Mouse (Mus musculus): ENCODE data around the gene Asb11. TPM values are rescaled to one million over a fixed set of nuclear protein-coding genes. Genes with fewer than 3 reads are reported as not detected.
A peak's percentile ranks its signal among the peaks of the same experiment; 100 is the strongest.

Asb11 gene
- total and polyA plus RNA-seq, 2 experiments from 2014 or later, result not detected

- TF ChIP-seq CTCF (IDR thresholded peaks at IDR 0.05), result no peak
- 77% methylated on average over 1 of the region's 1 CpGs for WGBS
- H3K4me3 ChIP-seq (ENCODE audit: low read depth, low read length), result no peak overlapping the region
- no peak overlapping the region for H3K9ac ChIP-seq (replicated peaks; ENCODE audit: low read length, poor library complexity, severe bottlenecking)
- no peak overlapping the region for H3K4me2 ChIP-seq (ENCODE audit: low read depth, low read length, poor library complexity, severe bottlenecking)
- no peak overlapping the region for H3K27ac ChIP-seq (ENCODE audit: low read depth, low read length)
- H3K36me3 ChIP-seq (ENCODE audit: insufficient read depth, low read length), result no peaks in the 10 kb centered on the region
- no peak for DNase-seq (ENCODE audit: low spot score)
- H3K4me1 ChIP-seq (ENCODE audit: insufficient read depth, low read length), result no peaks in the 10 kb centered on the region
- no peak for ATAC-seq (ENCODE audit: low FRiP score)
- no peaks in the 10 kb centered on the region for H3K27me3 ChIP-seq (ENCODE audit: insufficient read depth, low read length)
- H3K9me3 ChIP-seq (ENCODE audit: low read length), result no peaks in the 10 kb centered on the region
Observed at GRCm38 (mm10) chrX:164410562-164410961, 26.2 kb upstream of the Asb11 start.

- H3K4me2 ChIP-seq (ENCODE audit: low read depth, low read length, poor library complexity, severe bottlenecking), result no peak overlapping the region
- H3K9ac ChIP-seq (replicated peaks; ENCODE audit: low read length, poor library complexity, severe bottlenecking), result no peak overlapping the region
- no peaks in the 10 kb centered on the region for H3K4me1 ChIP-seq (ENCODE audit: insufficient read depth, low read length)
- no peak for TF ChIP-seq CTCF (IDR thresholded peaks at IDR 0.05)
- 89% methylated on average over 2 of the region's 2 CpGs for WGBS
- no peaks in the 10 kb centered on the region for H3K9me3 ChIP-seq (ENCODE audit: low read length)
- no peak for DNase-seq (ENCODE audit: low spot score)
- no peaks in the 10 kb centered on the region for H3K36me3 ChIP-seq (ENCODE audit: insufficient read depth, low read length)
- no peak overlapping the region for H3K27ac ChIP-seq (ENCODE audit: low read depth, low read length)
- no peak overlapping the region for H3K4me3 ChIP-seq (ENCODE audit: low read depth, low read length)
- 0 out of 2 replicates have a peak, but pooled peaks cover 4% of the 10 kb centered on the region for H3K27me3 ChIP-seq (ENCODE audit: insufficient read depth, low read length)
- no peak for ATAC-seq (ENCODE audit: low FRiP score)
Observed at GRCm38 (mm10) chrX:164416803-164417202, 20.0 kb upstream of the Asb11 start.

GRCm38 (mm10) chrX:164418008-164418407 lies 18.8 kb upstream of the Asb11 start:
- Histone ChIP-seq H3K9me3 (ENCODE audit: low read length) (no peaks in the 10 kb centered on the region), H3K4me2 (ENCODE audit: low read depth, low read length, poor library complexity, severe bottlenecking) (no peak overlapping the region), H3K36me3 (ENCODE audit: insufficient read depth, low read length) (no peaks in the 10 kb centered on the region), H3K4me3 (ENCODE audit: low read depth, low read length) (no peak overlapping the region), H3K4me1 (ENCODE audit: insufficient read depth, low read length) (no peaks in the 10 kb centered on the region), H3K9ac (replicated peaks; ENCODE audit: low read length, poor library complexity, severe bottlenecking) (no peak overlapping the region), H3K27me3 (ENCODE audit: insufficient read depth, low read length) (peaks cover 4% of the 10 kb centered on the region; the same call in 1 of the 2 replicates), H3K27ac (ENCODE audit: low read depth, low read length) (no peak overlapping the region)
- no peak for ATAC-seq (ENCODE audit: low FRiP score)
- DNase-seq (ENCODE audit: low spot score), result no peak
- no peak for TF ChIP-seq CTCF (IDR thresholded peaks at IDR 0.05)

DNA sequence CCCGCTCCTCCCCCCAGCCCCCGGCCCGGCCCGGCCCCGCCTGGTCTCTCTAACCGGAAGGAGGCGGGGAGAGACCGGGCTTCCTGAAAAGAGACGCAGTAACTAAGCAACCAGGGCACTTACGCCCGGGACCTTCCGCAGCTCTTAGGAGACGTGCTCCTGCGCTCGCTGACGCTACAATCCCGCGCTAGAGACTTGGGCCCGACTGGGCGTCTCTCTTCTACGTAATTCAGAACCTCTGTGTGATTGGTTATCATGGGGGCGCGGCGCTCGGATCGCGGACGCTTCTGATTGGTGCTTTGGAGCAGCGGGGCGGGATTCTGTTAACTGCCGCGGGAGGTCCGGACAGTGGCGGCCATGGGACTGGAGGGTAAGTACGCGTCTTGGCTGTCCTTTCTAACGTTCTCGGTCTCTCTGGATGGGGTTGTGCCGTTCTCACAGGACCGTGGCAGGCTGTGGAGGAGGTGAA lies 17.3 kb upstream of the Asb11 start, which contains the start of gene Piga:
Piga (plus strand) TSS at position 317 of the 469 bp plus-strand sequence.
- H3K4me2 ChIP-seq (ENCODE audit: low read depth, low read length, poor library complexity, severe bottlenecking), result peak within 1 kb of the TSS; percentile 55
- DNase-seq (ENCODE audit: low spot score) (peak; percentile 96), ATAC-seq (ENCODE audit: low FRiP score) (peak; percentile 100)
- H3K36me3 ChIP-seq (ENCODE audit: insufficient read depth, low read length), result no peaks in the 10 kb centered on the region
- no peaks in the 10 kb centered on the region for H3K4me1 ChIP-seq (ENCODE audit: insufficient read depth, low read length)
- 21% methylated on average over 39 of the region's 40 CpGs for WGBS
- H3K27me3 ChIP-seq (ENCODE audit: insufficient read depth, low read length), result peaks cover 4% of the 10 kb centered on the region; the same call in 1 of the 2 replicates
- peak within 1 kb of the TSS; percentile 50 for H3K4me3 ChIP-seq (ENCODE audit: low read depth, low read length)
- H3K27ac ChIP-seq (ENCODE audit: low read depth, low read length), result peak within 1 kb of the TSS; percentile 57
- no peak for TF ChIP-seq CTCF (IDR thresholded peaks at IDR 0.05)
- no peaks in the 10 kb centered on the region for H3K9me3 ChIP-seq (ENCODE audit: low read length)
- H3K9ac ChIP-seq (replicated peaks; ENCODE audit: low read length, poor library complexity, severe bottlenecking), result peak within 1 kb of the TSS; percentile 55

DNA sequence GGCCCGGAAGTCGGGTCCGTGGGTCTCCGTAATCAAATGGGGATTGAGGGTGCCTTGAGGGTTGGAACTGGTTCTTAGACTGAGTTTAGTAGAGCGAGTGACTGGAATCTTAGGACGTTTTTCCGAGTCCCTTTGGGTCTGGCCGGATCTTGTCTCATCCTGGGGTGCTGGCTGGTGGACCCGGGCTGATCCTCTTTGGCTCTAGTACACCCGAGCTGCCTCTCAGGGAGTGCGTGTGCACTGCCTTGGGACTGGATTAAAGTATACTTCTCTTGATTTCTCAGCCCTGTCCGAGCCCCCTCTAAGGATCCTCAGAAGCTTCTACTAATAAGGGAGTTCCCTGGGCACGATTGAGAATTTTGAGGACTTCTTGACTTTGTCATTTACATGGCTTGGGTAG lies 16.8 kb upstream of the Asb11 start:
- peak overlapping the region; percentile 55 for H3K9ac ChIP-seq (replicated peaks; ENCODE audit: low read length, poor library complexity, severe bottlenecking)
- H3K9me3 ChIP-seq (ENCODE audit: low read length), result no peaks in the 10 kb centered on the region
- H3K36me3 ChIP-seq (ENCODE audit: insufficient read depth, low read length), result no peaks in the 10 kb centered on the region
- peak overlapping the region; percentile 55 for H3K4me2 ChIP-seq (ENCODE audit: low read depth, low read length, poor library complexity, severe bottlenecking)
- peak overlapping the region; percentile 50 for H3K4me3 ChIP-seq (ENCODE audit: low read depth, low read length)
- no peaks in the 10 kb centered on the region for H3K4me1 ChIP-seq (ENCODE audit: insufficient read depth, low read length)
- ATAC-seq (ENCODE audit: low FRiP score), result peak; percentile 32; the same call in 1 of the 2 replicates
- no peak for TF ChIP-seq CTCF (IDR thresholded peaks at IDR 0.05)
- peak overlapping the region; percentile 57 for H3K27ac ChIP-seq (ENCODE audit: low read depth, low read length)
- 30% methylated on average over 13 of the region's 13 CpGs for WGBS
- DNase-seq (ENCODE audit: low spot score), result no peak
- H3K27me3 ChIP-seq (ENCODE audit: insufficient read depth, low read length), result peaks cover 4% of the 10 kb centered on the region; the same call in 1 of the 2 replicates

GRCm38 (mm10) chrX:164420518-164420917 lies 16.3 kb upstream of the Asb11 start:
- no peak for DNase-seq (ENCODE audit: low spot score)
- peaks cover 4% of the 10 kb centered on the region; the same call in 1 of the 2 replicates for H3K27me3 ChIP-seq (ENCODE audit: insufficient read depth, low read length)
- ATAC-seq (ENCODE audit: low FRiP score), result no peak
- no peak overlapping the region for H3K27ac ChIP-seq (ENCODE audit: low read depth, low read length)
- no peaks in the 10 kb centered on the region for H3K4me1 ChIP-seq (ENCODE audit: insufficient read depth, low read length)
- no peaks in the 10 kb centered on the region for H3K9me3 ChIP-seq (ENCODE audit: low read length)
- peak overlapping the region; percentile 50 for H3K4me3 ChIP-seq (ENCODE audit: low read depth, low read length)
- H3K9ac ChIP-seq (replicated peaks; ENCODE audit: low read length, poor library complexity, severe bottlenecking), result no peak overlapping the region
- 54% methylated on average over 3 of the region's 3 CpGs for WGBS
- H3K4me2 ChIP-seq (ENCODE audit: low read depth, low read length, poor library complexity, severe bottlenecking), result peak overlapping the region; percentile 55
- H3K36me3 ChIP-seq (ENCODE audit: insufficient read depth, low read length), result no peaks in the 10 kb centered on the region
- TF ChIP-seq CTCF (IDR thresholded peaks at IDR 0.05), result no peak

Data from midbrain, postnatal 0 days (tissue).